Mouse (Mus musculus): ENCODE results near the gene Npy5r. TPM values are rescaled to one million over a fixed set of nuclear protein-coding genes. Genes with fewer than 3 reads are reported as not detected.

The Npy5r gene
- polyA plus RNA-seq (2015; fragmentation: Nextera tagmentation; extraction: Ambion mirVana) = not detected in 2 replicates

- no peak within 1 kb of the TSS for H3K9ac ChIP-seq (replicated peaks)
- peak within 1 kb of the TSS; percentile 38; the same call in 1 of the 2 replicates for H3K4me2 ChIP-seq (ENCODE audit: low read depth, low read length)
- 4% methylated on average over 43 of the region's 43 CpGs for WGBS (ENCODE audit: insufficient replicate concordance)
- no peak for TF ChIP-seq CTCF (IDR thresholded peaks at IDR 0.05; ENCODE audit: low read depth)
- no peak for TF ChIP-seq EP300 (IDR thresholded peaks at IDR 0.05; ENCODE audit: low read depth)
- H3K27ac ChIP-seq (ENCODE audit: low read depth) = no peak within 1 kb of the TSS
- ATAC-seq = no peak
- DNase-seq = no peak
- no peaks in the 10 kb centered on the region for H3K4me1 ChIP-seq (ENCODE audit: insufficient read depth)
- no peak within 1 kb of the TSS for H3K4me3 ChIP-seq (ENCODE audit: low read depth, low read length)
- no peaks in the 10 kb centered on the region for H3K36me3 ChIP-seq (replicated peaks; ENCODE audit: insufficient read depth, low read length)
- H3K27me3 ChIP-seq (ENCODE audit: insufficient read depth, low read length) = 0 out of 2 replicates have a peak, but pooled peaks cover 9% of the 10 kb centered on the region
- H3K9me3 ChIP-seq (ENCODE audit: low read length) = no peaks in the 10 kb centered on the region
Measured at GRCm38 (mm10) chr8:66687511-66688329, at the start of gene Npy5r. Npy5r (minus strand) TSS chr8:66688128.

- Histone ChIP-seq H3K27me3 (ENCODE audit: insufficient read depth, low read length) (no peaks in the 10 kb centered on the region), H3K36me3 (replicated peaks; ENCODE audit: insufficient read depth, low read length) (no peaks in the 10 kb centered on the region), H3K4me3 (ENCODE audit: low read depth, low read length) (no peak overlapping the region), H3K4me2 (ENCODE audit: low read depth, low read length) (no peak overlapping the region), H3K9me3 (ENCODE audit: low read length) (no peaks in the 10 kb centered on the region), H3K27ac (ENCODE audit: low read depth) (no peak overlapping the region), H3K4me1 (ENCODE audit: insufficient read depth) (no peaks in the 10 kb centered on the region), H3K9ac (replicated peaks) (no peak overlapping the region)
- WGBS (ENCODE audit: insufficient replicate concordance) = 48% methylated on average over 5 of the region's 5 CpGs
- no peak for ATAC-seq
- TF ChIP-seq EP300 (IDR thresholded peaks at IDR 0.05; ENCODE audit: low read depth) (no peak), CTCF (IDR thresholded peaks at IDR 0.05; ENCODE audit: low read depth) (no peak)
- DNase-seq = no peak
Measured at GRCm38 (mm10) chr8:66731957-66732356, 44.0 kb upstream of the Npy5r start.

GRCm38 (mm10) chr8:66729446-66729845 is 41.5 kb upstream of the Npy5r start:
- no peaks in the 10 kb centered on the region for H3K9me3 ChIP-seq (ENCODE audit: low read length)
- no peak overlapping the region for H3K9ac ChIP-seq (replicated peaks)
- no peaks in the 10 kb centered on the region for H3K27me3 ChIP-seq (ENCODE audit: insufficient read depth, low read length)
- H3K36me3 ChIP-seq (replicated peaks; ENCODE audit: insufficient read depth, low read length) = no peaks in the 10 kb centered on the region
- no peak overlapping the region for H3K27ac ChIP-seq (ENCODE audit: low read depth)
- TF ChIP-seq CTCF (IDR thresholded peaks at IDR 0.05; ENCODE audit: low read depth) = no peak
- no peak overlapping the region for H3K4me2 ChIP-seq (ENCODE audit: low read depth, low read length)
- no peak for ATAC-seq
- H3K4me3 ChIP-seq (ENCODE audit: low read depth, low read length) = no peak overlapping the region
- WGBS (ENCODE audit: insufficient replicate concordance) = 47% methylated on average over 7 of the region's 7 CpGs
- H3K4me1 ChIP-seq (ENCODE audit: insufficient read depth) = no peaks in the 10 kb centered on the region
- DNase-seq = no peak

GRCm38 (mm10) chr8:66722835-66723234 is 34.9 kb upstream of the Npy5r start:
- no peak overlapping the region for H3K9ac ChIP-seq (replicated peaks)
- 77% methylated on average over 2 of the region's 2 CpGs for WGBS (ENCODE audit: insufficient replicate concordance)

GRCm38 (mm10) chr8:66714324-66714975 is 26.5 kb upstream of the Npy5r start:
- Histone ChIP-seq H3K36me3 (replicated peaks; ENCODE audit: insufficient read depth, low read length) (no peaks in the 10 kb centered on the region), H3K9me3 (ENCODE audit: low read length) (no peaks in the 10 kb centered on the region), H3K27me3 (ENCODE audit: insufficient read depth, low read length) (no peaks in the 10 kb centered on the region), H3K27ac (ENCODE audit: low read depth) (no peak overlapping the region), H3K9ac (replicated peaks) (no peak overlapping the region), H3K4me3 (ENCODE audit: low read depth, low read length) (no peak overlapping the region), H3K4me2 (ENCODE audit: low read depth, low read length) (no peak overlapping the region), H3K4me1 (ENCODE audit: insufficient read depth) (no peaks in the 10 kb centered on the region)
- DNase-seq (no peak), ATAC-seq (no peak)
- no peak for TF ChIP-seq CTCF (IDR thresholded peaks at IDR 0.05; ENCODE audit: low read depth)
- WGBS (ENCODE audit: insufficient replicate concordance) = 80% methylated on average over 7 of the region's 7 CpGs

More at GRCm38 (mm10) chr8:66722835-66723234, 34.9 kb upstream of the Npy5r start:
- H3K4me2 ChIP-seq (ENCODE audit: low read depth, low read length) = no peak overlapping the region
- no peak overlapping the region for H3K27ac ChIP-seq (ENCODE audit: low read depth)
- no peak for DNase-seq
- H3K36me3 ChIP-seq (replicated peaks; ENCODE audit: insufficient read depth, low read length) = no peaks in the 10 kb centered on the region
- no peaks in the 10 kb centered on the region for H3K27me3 ChIP-seq (ENCODE audit: insufficient read depth, low read length)
- ATAC-seq = no peak
- no peaks in the 10 kb centered on the region for H3K9me3 ChIP-seq (ENCODE audit: low read length)
- no peak overlapping the region for H3K4me3 ChIP-seq (ENCODE audit: low read depth, low read length)
- H3K4me1 ChIP-seq (ENCODE audit: insufficient read depth) = no peaks in the 10 kb centered on the region
- TF ChIP-seq EP300 (IDR thresholded peaks at IDR 0.05; ENCODE audit: low read depth) (no peak), CTCF (IDR thresholded peaks at IDR 0.05; ENCODE audit: low read depth) (no peak)

GRCm38 (mm10) chr8:66698782-66699181 is 10.9 kb upstream of the Npy5r start:
- H3K36me3 ChIP-seq (replicated peaks; ENCODE audit: insufficient read depth, low read length) = no peaks in the 10 kb centered on the region
- TF ChIP-seq EP300 (IDR thresholded peaks at IDR 0.05; ENCODE audit: low read depth) (no peak), CTCF (IDR thresholded peaks at IDR 0.05; ENCODE audit: low read depth) (no peak)
- H3K9me3 ChIP-seq (ENCODE audit: low read length) = no peaks in the 10 kb centered on the region
- peaks cover 19% of the 10 kb centered on the region for H3K27me3 ChIP-seq (ENCODE audit: insufficient read depth, low read length)
- no peak overlapping the region for H3K27ac ChIP-seq (ENCODE audit: low read depth)
- no peak overlapping the region for H3K4me2 ChIP-seq (ENCODE audit: low read depth, low read length)
- DNase-seq (no peak), ATAC-seq (no peak)
- no peaks in the 10 kb centered on the region for H3K4me1 ChIP-seq (ENCODE audit: insufficient read depth)
- H3K9ac ChIP-seq (replicated peaks) = no peak overlapping the region
- WGBS (ENCODE audit: insufficient replicate concordance) = 54% methylated on average over 7 of the region's 7 CpGs
- H3K4me3 ChIP-seq (ENCODE audit: low read depth, low read length) = no peak overlapping the region

Data from liver, postnatal 0 days (tissue).